Mouse (Mus musculus) adrenal gland, postnatal 14 days (tissue): Measurements from ENCODE around the gene Nme3. TPM values are rescaled to one million over a fixed set of nuclear protein-coding genes. Genes with fewer than 3 reads are reported as not detected.

Experiments used
- DNase-seq: peaks from one replicate; pipeline ENCODE4 v3.0.0; 2021; ENCODE audit warnings: mixed read lengths
- long read RNA-seq, 2 experiments: library from polyadenylated mRNA; stranded (forward); transcript quantifications; one replicate each; pipeline ENCODE4 v2.0.0; 2021
- total RNA-seq: library from RNA; stranded (reverse); gene quantifications from 2 replicates; pipeline ENCODE4 v1.2.3, GENCODE M21; 2021

Nme3 gene
- total RNA-seq = 46.1 and 47.4 TPM in 2 replicates
- long read RNA-seq, experiment 1, transcript Nme3-203 (4 exons, 484 nt) = minor isoform, 7 of 34 reads
- long read RNA-seq, experiment 1, transcript Nme3-201 (5 exons, 715 nt) = major isoform, 23 of 34 reads
- long read RNA-seq, experiment 1, partial matches to known transcripts = 1 of 34 reads
- long read RNA-seq, experiment 1, other reads (novel, unspliced or antisense) = 0 of 34 reads
- long read RNA-seq, experiment 2, transcript Nme3-201 (5 exons, 715 nt) = major isoform, 15 of 20 reads
- long read RNA-seq, experiment 2, partial matches to known transcripts = 1 of 20 reads
- long read RNA-seq, experiment 2, other reads (novel, unspliced or antisense) = 0 of 20 reads

DNA sequence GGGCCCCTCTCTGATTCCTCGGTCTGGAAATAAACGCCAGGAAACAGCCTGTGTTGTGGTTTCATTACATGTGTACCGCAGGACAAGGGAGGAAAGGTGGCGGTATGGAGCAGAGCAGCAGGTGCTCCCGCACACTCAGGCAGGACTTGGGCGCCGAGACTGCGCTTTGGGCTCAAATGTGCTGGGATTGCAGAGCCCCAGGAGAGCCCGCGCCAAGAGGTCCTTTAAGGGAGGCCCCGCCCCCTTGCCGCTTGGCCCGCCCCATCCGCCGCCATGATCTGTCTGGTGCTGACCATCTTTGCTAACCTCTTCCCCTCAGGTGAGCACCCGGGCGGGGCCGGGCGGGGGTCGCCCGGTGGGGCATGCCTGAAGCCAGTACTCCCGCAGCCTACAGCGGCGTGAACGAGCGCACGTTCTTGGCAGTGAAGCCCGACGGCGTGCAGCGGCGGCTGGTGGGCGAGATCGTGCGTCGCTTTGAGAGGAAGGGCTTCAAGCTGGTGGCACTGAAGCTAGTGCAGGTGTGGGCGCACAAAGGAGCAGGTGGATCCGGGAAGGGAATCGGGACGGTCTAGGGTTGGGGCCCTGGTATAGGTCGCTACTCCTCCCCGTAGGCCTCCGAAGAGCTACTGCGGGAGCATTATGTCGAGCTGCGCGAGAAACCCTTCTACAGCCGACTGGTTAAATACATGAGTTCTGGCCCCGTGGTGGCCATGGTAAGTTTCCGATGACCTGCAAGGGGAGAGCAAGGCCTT is at the start of gene Nme3:
Gene Nme3, plus strand, starts transcription at position 260 of the 752 bp plus-strand sequence.
- peak; percentile 91 for DNase-seq

DNA sequence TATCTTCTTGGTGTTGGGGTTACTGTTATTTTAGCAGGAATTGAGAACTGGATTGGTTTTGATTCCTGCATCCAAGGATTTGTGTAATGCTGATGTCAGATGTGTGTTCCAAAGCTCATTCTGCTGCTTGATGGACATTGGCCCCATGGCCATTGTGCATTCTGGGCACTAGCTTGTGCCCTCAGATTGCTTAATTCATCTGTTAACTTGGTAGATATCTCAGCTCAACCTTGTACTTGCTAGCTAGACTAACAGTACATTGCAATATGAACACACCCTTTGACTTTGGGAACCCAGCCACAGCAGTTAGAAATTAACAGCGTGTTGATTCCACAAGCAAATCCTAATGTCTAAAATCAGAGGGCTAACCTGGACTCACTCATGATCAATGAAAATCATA is 48.9 kb upstream of the Nme3 start:
- DNase-seq = no peak

DNA sequence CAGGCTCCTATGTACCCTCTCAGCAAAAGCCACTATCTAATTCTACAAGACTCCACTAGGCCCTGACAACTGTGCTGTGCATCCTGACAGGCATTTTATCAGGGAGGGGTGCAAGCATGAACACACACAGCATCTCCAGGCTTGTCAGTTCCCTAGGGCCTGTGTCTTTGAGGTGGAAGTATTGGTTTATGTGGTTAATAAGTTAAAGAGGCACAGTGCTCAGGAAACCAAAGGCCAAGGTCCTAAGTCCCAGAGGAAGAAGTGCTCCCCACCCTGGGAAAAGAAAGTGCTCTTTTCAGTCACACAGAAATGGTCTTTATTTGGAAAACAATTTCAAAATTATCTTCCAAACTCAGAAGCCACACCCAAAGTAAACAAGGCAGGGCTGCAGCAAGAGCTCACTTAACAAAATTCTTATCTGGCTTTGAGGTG is 47.7 kb upstream of the Nme3 start:
- no peak for DNase-seq

DNA sequence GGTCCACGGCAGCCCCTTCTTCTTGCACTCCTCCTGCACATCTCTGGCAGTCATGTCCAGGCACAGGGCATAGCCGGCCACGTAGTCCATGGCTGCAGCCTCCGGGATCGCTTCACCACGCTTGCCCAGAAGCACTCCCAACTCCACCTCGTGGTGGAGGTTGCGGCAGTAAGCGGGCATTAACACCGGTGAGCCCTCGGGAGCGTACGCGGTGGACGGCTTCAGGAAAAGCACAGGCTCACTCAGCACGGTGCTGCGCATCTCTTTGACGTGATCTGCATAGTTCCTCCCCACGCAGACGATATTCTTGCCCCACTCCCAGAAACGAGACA is 46.6 kb upstream of the Nme3 start:
- DNase-seq = no peak

DNA sequence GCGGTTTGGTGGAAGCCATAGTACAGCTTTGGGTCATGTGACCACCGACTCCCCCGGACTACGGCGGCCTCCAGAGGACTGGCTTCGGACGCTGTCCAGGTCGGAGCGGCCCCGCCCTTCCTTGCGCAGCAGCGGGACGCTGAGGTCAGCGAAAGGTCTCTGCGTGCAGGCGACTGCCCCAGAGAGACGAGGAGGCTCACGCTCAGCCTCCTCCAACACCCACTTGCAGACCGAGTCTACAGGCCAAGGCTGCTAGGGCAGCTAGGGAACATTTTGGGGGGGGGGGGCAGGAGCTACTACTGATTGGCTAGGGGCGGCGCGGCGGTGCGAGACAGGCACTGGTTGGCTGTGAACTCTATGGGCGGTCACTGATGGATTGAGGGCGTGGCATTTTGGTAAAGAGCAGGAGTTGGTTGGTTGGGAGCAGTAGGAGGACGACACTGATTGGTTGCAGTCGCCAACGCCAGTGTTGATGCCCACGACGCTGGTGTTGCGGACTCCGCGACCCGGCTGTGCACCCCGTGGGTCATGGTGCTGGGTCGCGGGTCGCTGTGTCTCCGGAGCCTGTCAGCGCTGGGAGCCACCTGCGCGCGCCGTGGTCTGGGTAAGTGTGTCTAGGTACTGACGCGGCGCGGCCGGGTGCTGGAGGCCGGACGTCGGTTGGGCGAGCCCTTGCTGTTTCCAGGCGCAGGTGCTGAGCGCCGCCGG is 46.1 kb upstream of the Nme3 start, which contains the start of gene Fahd1:
Gene Fahd1, minus strand, starts transcription at position 300 of the 708 bp plus-strand sequence.
- DNase-seq = peak; percentile 96

DNA sequence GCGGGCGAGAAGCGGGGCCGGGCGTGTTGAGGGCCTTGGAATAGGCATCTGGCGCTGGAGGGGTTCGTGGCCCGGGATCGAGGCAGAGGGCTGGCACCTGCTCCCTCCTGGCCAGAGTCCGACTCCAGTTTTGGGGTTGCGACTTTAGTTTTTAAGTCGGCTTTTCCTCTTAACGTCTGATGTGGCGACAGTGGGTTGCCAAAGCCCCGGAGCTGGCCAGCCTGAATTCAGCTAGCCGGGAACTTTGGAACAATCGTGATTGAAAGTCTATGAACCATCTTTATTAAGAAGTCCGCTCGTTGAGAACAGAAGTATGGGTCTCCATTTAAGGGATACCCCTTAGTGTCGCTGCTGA is 45.5 kb upstream of the Nme3 start:
- DNase-seq = no peak

DNA sequence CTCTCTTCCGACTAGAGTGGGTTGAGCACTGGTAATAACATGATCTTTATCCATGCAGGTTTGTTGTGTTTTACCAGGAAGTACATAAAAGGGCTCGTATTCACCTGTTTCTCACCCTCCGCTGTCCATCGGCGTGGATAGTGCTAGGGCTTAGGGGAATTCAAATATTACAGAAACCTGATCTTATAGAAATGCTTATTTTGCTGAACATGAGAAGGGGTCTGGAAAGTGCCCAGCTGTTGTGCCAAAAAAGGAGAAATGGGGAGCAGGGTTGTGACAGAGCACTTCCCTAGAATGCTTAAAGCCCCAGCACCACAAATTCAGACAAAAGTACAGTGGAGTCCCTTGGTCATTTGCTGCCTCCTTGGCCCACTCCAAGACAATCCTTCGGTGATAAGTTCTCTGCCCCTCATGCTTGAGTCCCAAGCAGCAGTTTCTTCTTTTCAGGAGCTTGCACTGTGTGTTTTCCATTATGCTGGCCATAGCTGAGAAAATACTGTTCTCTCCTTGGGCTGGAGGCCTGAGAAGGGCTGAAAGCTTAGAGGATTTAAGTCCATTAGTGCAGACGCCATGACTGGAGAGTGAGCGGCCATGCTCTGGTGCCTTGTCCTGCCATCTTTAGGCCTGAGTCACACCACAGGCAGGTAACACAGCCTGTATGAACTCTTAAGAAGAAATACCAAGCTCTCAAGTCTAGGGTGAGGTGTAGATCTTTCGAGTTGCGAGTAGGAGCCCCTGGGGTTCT is 44.7 kb upstream of the Nme3 start:
- no peak for DNase-seq

DNA sequence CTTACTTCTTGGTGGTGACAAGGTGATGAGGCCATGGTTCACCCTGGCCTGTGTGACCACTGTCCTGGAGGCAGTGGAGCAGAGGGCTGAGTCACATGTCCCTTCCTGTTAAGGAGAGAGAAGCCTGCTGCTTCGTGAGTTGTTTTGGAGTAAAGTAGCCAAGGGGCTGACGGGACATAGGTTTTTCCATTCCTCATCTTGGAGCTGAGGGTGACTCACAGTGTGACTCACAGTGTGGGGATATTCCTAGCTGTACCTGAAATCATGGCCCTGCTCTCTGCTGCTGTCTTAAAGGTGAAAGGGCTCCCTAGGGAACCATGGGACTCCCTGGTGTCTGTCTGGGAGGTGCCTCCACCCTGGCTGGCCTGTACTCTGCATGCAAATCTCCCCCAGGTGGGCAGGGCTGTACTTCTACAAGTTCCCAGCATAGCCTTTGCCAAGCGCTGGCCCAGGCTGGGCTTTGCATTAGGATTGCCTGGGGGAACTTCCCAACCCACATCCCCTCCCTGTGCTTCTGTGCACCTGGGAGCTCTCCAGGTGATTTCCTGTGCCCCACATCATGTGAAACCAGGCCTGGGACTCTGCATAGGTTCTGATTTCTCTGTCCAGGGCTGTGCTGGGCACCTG is 40.3 kb upstream of the Nme3 start:
- DNase-seq = no peak

DNA sequence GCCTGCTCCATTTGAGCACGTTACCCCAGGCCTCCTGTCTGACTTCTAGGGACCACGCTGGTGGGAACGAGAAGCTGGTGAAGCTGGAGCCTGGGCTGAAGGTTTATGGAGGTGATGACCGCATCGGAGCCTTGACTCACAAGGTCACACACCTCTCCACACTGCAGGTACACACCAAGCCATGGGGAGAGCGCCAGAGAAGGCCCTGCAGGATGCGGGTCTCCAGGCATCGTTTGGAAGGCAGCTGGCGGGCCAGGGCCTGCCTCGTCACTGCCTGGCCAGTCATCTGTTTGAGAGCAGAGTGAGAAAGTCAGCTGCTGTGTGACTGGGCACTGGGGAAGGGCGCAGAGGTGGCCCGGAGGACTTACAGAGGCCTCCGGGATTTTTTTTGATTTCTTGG is 39.7 kb upstream of the Nme3 start:
- DNase-seq = no peak

DNA sequence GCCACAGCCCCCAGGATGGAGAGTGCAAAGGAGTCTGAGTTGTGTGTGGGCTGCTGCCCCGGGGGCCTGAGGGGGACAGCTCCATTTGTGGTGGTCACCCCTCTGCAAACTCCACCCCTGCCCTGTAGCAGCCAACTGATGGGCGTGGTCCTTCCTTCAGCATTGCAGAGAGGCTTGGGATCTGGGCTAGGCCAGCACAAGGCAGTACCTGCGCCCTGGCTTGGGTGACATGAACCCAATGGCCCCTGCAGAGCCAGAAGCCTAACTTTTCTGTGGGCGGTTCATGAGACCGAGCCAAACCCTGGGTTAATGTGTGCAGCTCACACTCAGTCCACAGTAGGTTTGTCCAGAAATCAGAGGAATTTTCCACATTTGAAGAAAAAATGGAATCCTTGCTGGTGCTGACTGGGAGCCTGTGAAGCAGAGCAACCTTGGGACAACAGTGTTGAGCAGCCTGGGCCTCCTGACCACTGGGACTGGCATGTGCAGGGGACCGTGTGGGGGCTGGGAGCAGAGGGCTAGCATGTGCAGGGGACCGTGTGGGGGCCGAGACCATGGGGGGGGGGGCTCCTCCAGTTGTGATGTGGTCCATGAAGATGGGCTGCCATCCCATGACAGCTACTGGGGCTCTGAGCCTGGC is 38.3 kb upstream of the Nme3 start:
- no peak for DNase-seq

DNA sequence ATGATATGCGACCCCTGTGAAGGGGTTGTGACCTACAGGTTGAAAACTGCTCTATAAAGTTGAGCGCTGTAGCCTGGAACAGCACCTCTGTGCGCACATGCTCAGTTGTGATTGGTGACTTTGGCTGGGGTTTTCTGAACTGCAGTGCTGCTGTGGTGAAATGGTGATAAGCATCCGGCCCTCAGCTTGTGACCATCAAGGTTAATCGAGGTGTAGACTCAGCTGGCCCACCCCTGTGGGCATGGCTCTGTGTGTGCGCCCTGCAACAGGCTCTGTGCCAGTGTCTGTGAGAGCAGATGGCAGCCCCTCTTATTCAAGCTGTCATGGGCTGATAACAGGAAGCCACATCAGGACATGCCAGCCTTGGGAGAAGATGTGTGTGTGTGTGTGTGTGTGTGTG is 37.3 kb upstream of the Nme3 start:
- no peak for DNase-seq

DNA sequence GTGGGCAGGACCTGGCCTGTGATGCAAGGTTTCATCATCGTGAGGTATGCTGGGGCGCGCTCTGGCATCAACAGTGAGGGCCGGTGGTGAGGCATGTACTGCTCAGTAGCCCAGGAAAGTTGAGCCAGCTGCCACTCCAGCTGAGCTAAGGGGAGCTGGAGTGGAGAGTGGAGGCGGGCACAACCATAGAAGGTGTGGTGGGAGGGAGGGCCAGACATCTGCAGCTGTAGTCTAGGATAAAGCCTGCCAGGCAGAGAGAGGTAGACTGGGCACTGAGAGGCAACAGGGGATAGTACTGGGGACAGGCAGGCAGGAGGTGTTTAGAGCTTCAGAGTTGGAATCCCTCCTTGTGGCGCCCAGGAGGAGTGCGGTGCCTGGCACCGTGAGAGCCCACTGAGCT is 36.2 kb upstream of the Nme3 start:
- no peak for DNase-seq

DNA sequence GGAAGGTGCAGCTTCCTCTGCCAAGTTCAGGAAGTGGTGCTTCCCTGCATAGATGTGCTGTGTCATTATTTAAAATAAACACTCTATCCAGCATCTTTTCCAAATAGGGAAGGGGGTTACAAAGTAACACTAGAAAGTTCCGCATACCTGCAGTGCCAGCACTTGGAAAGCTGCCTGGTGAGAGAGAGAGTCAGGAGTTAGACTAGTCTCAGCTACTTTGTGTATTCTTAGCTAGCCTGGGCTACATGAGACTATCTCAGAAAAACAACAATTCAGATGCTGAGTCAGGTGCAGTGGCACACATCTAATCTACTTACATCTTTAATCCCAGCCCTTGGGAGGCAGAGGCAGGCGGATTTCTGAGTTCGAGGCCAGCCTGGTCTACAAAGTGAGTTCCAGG is 34.5 kb upstream of the Nme3 start:
- DNase-seq = no peak

DNA sequence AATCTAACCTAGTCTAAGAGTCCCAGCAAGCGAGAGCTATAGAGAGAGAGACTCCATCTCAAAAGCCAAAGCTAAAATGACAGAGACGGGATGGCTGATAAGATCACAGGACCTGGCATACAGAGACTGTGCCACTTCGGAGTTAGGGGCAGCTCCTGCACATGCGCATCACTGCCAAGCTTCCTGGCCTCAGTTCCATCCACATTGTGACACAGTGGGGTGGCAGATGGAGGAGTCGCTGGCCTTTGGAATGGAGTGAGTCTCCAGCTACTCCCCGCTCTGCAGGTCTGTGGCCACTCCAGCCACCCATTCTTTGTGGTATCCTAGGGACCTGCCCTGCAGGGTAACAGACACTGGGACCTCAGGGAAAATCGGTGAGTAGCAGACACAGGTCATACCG is 30.5 kb upstream of the Nme3 start, which contains the start of gene Igfals:
Gene Igfals, plus strand, starts transcription at position 222 of the 400 bp plus-strand sequence.
- no peak for DNase-seq

DNA sequence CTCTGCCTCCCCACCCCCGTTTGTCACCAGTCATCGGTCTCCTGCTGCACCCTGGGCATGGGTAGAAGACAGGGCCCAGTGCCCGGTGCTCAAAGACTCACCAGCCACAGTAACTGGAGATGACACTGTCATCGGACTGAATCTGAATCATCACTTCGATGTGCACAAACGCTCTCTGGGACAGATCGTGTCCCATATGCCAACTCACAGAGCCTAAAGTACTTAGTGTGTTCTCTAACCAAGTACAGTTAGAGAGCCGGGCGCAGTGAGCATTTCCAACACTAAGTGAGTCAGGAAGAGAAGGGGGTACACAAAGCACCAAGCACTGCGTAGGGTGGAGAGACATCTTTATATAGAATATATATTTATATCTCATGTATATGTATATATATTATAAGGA is 28.4 kb upstream of the Nme3 start:
- no peak for DNase-seq

DNA sequence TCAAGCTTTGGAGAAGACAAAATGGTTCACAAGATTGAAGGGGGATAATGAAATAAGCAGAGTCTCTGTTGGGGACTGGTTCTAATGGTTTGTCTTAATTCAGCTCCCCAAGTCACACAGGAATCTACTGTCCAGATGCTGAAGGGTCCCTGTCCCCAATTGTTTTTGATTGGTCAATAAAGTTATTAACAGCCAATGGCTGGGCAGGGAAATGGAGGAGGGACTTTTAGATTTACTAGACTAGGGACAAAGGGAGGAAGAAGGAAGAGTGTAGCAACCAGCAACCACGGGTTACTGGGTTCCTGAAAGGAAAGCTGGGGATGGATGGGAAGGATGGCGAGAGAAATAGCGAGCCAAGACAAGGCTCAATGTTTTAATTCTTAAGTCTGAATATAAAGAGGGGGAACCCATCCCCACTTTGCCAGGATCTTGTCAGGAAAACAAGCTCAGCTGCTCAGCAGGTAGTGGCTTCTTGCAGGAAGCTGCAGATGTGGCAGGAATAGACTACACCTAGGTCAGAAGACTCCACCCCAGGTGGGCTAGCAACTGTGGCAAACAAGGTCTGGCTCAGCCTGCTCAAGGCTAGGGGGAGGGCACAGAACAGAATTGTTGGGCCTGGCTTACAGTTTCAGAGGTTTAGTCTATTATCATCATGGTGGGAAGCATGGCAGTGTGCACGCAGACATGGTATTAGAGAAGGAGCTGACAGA is 22.4 kb upstream of the Nme3 start:
- no peak for DNase-seq

DNA sequence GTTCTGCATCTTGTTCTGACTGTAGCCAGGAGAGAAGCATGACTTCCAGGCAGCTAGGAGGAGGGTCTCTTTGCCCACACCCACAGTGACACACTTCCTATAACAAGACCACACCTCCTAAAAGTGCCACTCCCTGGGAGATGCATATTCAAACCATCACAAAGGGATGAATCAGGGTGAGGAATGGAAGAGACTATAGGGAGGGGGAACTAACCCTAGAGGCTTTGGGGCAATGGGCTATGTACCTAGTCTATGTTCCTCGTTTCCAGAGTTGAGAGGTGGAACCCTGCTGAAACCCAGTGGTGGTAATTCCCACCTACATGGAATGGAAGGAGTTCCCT is 21.9 kb upstream of the Nme3 start:
- DNase-seq = no peak

DNA sequence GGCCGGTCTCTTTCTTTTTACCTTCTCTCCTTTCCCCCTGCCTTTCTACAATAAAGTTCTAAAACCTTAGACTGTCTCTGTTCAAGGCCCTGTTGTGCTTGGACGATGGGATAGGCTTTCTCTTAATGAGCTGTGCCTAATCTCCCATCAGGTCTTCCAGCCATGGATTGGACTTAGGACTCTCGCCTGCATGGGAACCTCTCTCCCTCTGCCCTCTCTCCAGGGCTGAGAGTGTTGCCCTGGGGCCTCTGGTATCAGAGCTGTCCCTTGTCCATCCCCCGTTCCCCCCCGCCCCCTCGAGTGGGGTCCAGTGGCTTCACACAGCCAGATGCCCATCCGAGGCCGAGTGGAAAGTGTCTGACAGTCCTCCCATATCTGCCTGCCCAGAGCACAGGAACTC is 21.3 kb upstream of the Nme3 start:
- no peak for DNase-seq

DNA sequence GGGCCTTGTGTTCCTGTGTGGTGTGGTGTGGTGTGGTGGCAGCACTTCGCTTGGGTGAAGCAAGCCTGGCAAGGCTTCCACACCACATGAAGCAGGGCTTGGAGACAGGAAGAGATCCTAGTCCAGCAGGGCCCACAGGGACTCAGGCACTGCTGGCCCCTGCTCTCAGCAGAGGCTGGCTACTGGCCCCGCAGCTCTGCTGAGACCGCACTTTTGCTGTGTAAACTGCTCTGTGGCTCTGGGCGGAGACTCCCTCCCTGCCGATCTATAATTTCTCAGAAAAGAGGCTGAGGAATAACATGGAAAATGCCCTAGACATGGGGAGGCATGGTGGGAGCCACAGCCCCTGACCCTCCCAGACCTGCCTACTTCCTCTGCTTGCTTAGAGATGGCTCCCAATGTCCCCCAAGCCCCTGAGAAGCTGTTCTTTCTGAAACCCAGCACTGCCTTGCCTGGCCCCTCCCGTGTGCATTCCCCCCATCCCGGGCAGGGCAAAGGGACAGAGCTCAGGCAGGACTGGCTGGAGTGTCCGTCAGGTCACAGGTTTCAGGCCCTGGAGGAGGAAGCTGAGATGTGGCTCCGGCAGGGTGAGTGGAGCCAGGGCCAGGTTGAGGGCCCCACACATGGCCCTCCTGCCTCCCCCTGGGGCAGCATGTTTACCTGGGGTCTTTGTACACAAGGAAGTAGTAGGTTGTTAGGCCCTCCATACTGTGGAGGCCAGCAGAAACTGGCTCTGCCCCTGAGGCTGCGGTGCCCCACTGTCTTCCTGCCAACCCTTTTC is 18.8 kb upstream of the Nme3 start:
- peak; percentile 57 for DNase-seq

DNA sequence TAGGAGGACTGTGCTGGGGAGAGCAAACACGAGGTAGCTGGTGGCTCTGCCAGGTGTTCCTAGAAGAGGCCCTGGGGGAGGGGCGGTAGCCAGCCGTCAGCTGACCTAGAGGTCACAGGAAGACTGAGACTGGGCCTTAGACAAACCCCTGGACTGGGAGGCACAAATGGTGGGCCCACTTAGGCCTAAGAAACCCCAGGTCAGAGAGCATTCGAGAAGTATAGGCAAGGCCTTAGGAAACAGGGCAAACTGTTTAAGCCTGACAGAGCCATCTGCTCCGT is 18.2 kb upstream of the Nme3 start:
- peak; percentile 78 for DNase-seq
